Mouse (Mus musculus) inflammation-experienced regulatory T-cells (primary cell): ENCODE results near the gene Olfr1252. TPM values are rescaled to one million over a fixed set of nuclear protein-coding genes. Genes with fewer than 3 reads are reported as not detected.

Source experiments
- polyA plus RNA-seq, 2 experiments: library from polyadenylated mRNA; unstranded; fragments of 100-300 nt; shearing (Covaris generic); gene quantifications; one replicate each; pipeline ENCODE4 v1.2.1; 2017

Gene Olfr1252
- not detected for polyA plus RNA-seq

DNA sequence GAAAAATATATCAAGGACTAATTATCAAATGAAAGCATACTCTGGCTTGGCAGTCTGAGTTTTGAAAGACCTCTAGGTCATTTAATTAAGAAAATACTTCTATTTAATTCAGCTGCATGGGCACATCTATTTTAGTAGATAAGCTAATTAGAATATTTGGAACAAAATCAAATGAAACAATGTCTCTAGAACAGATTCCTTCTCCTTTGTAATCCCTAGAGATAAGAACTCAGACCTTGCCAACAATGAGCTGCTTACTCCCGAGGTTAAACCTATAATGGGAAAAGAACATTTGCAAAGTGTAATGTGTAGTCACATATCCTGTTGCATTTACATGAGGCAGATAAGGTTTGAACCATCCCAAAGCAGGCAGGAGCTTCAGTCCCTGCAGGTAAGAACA, at the start of gene Olfr1252:
Olfr1252 (minus strand) TSS at position 101 of the 400 bp plus-strand sequence.

DNA sequence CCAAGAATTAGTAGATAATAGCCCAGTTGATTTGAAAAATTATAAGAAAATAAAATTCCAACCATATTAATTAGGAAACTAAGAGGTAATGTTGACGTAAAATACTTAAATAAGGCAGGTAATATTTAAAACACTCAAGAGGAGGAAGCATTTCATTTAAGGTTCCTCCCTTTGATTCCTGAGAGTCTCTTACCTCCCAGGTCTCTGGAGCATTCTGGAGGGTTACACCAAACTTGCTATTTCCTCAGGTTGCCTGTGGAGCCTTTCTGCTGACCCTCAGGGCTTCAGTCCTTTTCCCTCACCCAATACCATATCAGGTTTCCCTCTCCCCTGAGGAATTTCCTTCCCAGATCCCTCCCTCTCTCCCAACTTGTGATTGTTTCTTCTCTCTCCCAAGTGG, 32.2 kb upstream of the Olfr1252 start, which contains the start of gene Olfr1253:
Olfr1253 (minus strand) TSS at position 101 of the 400 bp plus-strand sequence.

DNA sequence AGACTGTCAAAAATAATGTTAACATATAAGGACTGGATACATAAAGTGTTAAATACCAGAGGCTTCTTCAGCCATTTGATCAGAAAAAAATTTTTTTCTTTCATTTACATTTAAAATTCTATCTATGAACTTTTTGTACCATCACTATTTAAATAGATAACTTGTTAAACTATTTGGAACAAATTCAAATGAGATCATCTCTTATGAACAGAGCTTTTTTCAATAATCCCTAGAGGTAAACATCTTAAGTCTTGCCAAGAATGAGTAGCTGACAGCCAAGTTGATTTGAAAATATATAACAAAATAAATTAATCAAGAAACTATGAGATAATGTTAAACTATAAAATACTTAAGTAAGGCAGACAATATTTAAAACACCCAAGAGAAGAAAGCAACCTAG, 53.0 kb downstream of the Olfr1252 start, which contains the start of gene Olfr1251:
Olfr1251 (minus strand) TSS at position 101 of the 400 bp plus-strand sequence.

Other genes with a start within 250 kb of the Olfr1252 start
- not detected for gene Olfr1241, start 237.9 kb downstream of the Olfr1252 start, polyA plus RNA-seq
- gene Olfr1242, start 226.7 kb downstream of the Olfr1252 start, polyA plus RNA-seq, result not detected
- not detected for gene Olfr1243, start 193.5 kb downstream of the Olfr1252 start, polyA plus RNA-seq
- under 1 TPM; 0.14 to 0.33 TPM for gene Olfr1245, start 146.6 kb downstream of the Olfr1252 start, polyA plus RNA-seq
- gene Olfr1246, start 131.9 kb downstream of the Olfr1252 start, polyA plus RNA-seq, result under 1 TPM in 1 of 2 experiments, not detected in 1; 0.88 TPM
- gene Olfr1247, start 110.9 kb downstream of the Olfr1252 start, polyA plus RNA-seq, result under 1 TPM; 0.11 to 0.39 TPM
- gene Olfr1248, start 106.8 kb downstream of the Olfr1252 start, polyA plus RNA-seq, result not detected
- not detected for gene Olfr1249, start 90.0 kb downstream of the Olfr1252 start, polyA plus RNA-seq
- gene Olfr1250, start 63.5 kb downstream of the Olfr1252 start, polyA plus RNA-seq, result under 1 TPM in 1 of 2 experiments, not detected in 1; 0.09 TPM
- gene Olfr1251, start 53.1 kb downstream of the Olfr1252 start, polyA plus RNA-seq, result not detected
- gene Olfr1253, start 32.1 kb upstream of the Olfr1252 start, polyA plus RNA-seq, result not detected
- gene Olfr1254, start 68.6 kb upstream of the Olfr1252 start, polyA plus RNA-seq, result not detected
- gene Olfr1255, start 87.0 kb upstream of the Olfr1252 start, polyA plus RNA-seq, result not detected
- not detected for gene Olfr1256, start 116.5 kb upstream of the Olfr1252 start, polyA plus RNA-seq
- under 1 TPM in 1 of 2 experiments, not detected in 1; 0.67 TPM for gene Olfr48, start 123.2 kb upstream of the Olfr1252 start, polyA plus RNA-seq
- gene Olfr1257, start 153.4 kb upstream of the Olfr1252 start, polyA plus RNA-seq, result not detected
- gene Olfr1258, start 202.3 kb upstream of the Olfr1252 start, polyA plus RNA-seq, result under 1 TPM in 1 of 2 experiments, not detected in 1; 0.37 TPM
- gene Olfr1259, start 223.7 kb upstream of the Olfr1252 start, polyA plus RNA-seq, result under 1 TPM in 1 of 2 experiments, not detected in 1; 0.08 TPM
- gene Olfr1260, start 249.3 kb upstream of the Olfr1252 start, polyA plus RNA-seq, result not detected